Mouse (Mus musculus): Measurements from ENCODE around the gene Mrps25.

DNA sequence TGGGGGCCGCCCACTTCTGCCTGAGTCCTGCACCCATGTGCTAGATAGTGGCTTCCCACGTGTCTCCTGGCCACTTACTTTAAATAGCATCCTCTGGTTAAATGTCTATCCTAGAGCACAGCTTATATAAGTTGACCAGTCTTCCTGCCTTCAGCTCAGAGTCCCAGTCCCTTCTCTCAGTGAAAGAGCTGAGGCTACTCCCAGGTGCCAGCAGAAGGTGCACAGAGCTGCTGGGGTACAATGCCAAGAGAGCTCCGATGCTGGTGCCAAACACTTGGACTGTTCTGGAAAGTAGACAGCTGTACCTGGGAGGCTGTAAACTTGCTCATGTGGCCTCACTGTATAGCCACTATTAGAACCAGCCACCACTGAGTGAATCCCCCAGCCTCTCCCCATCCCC, 38.2 kb upstream of the Mrps25 start:
- TF ChIP-seq CTCF (IDR thresholded peaks at IDR 0.05; ENCODE audit: low read depth, low read length) (no peak), POLR2A (IDR thresholded peaks at IDR 0.05; ENCODE audit: borderline replicate concordance, low read depth, low read length) (no peak)

Data from bone marrow macrophage, adult 2 months (primary cell).